Mouse (Mus musculus): ENCODE measurements around the gene Nckipsd. TPM values are rescaled to one million over a fixed set of nuclear protein-coding genes. Genes with fewer than 3 reads are reported as not detected.

Gene Nckipsd
- polyA plus RNA-seq, 1 experiment from 2014 or later = 9.5 TPM

DNA sequence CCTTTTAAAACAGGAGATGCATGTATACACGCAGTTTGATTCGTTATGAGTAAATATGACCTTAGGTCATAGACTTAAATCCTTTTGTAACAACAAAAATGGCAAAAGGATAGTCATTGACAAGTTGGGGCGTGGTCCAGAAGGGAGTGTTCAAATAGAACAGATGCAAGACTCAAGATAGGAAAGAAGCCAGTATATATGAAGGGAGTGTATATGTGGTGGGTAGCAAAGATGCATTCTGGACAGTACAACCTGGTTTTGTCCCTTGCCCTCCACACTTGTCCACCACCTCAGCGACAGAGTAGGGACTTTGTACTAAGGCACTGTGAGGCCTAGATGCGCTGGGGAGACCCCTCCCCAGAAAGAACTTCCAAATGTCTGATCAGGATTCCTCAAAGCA, 494 bp upstream of the Nckipsd start:
- Histone ChIP-seq H3K9ac (ENCODE audit: low read depth, low read length) (no peak overlapping the region; the same call in 1 of the 2 replicates), H3K36me3 (ENCODE audit: control insufficient read depth, insufficient read depth, low read length) (peaks cover 14% of the 10 kb centered on the region; the same call in 1 of the 2 replicates), H3K27ac (ENCODE audit: low read depth, low read length) (no peak overlapping the region), H3K4me2 (peak overlapping the region; percentile 93), H3K4me1 (ENCODE audit: control insufficient read depth, insufficient read depth, low read length) (peaks cover 28% of the 10 kb centered on the region), H3K9me3 (replicated peaks; ENCODE audit: control insufficient read depth, low read length) (no peaks in the 10 kb centered on the region), H3K27me3 (ENCODE audit: control insufficient read depth, insufficient read depth, low read length) (no peaks in the 10 kb centered on the region), H3K4me3 (ENCODE audit: low read depth, low read length) (no peak overlapping the region)
- WGBS (ENCODE audit: insufficient replicate concordance) = 67% methylated on average over 5 of the region's 5 CpGs
- ATAC-seq (replicated peaks; ENCODE audit: insufficient number of reproducible peaks, low FRiP score, low TSS enrichment) = no peak

DNA sequence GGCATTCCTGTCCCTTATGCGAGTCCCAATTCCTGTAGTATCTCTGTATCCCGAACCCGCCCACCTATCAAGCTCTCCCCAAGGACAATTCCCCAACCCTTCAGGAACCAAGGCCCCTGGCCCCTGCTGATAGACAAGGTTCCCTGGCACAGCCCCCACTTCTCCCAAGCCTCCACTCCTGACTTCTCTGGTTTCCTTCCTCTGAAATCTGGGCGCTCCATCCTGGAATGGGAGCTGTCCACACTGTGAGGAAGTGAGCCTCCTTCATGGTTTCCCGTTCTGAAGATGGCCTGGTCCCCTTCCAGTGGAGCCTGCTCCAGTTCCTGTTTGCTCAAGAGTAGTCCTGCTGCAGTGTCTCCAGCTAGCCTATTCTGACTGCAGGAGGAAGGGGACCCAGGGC, 1.0 kb downstream of the Nckipsd start:
- ATAC-seq (replicated peaks; ENCODE audit: insufficient number of reproducible peaks, low FRiP score, low TSS enrichment) = no peak
- peaks cover 12% of the 10 kb centered on the region for H3K36me3 ChIP-seq (ENCODE audit: control insufficient read depth, insufficient read depth, low read length)

DNA sequence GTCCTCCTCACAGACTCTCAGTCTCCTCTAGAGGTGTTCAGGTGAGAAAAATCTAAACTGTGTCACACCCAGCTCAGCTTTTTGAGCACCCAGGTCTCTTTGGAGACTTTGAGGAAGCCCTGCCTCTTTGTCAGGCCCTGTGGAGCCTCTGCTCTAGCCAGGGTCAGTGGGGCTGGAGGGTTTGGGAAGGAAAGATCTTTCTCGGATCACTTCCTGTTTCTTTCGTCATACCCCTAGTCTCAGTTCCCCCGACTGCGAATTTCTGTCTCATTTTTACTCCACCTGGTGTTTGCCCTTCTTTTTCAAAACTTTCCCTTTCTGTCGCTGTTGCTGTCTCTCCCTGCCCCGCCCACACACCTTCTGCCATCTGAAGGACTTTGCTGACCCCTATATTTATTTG, 1.6 kb downstream of the Nckipsd start:
- H3K9me3 ChIP-seq (replicated peaks; ENCODE audit: control insufficient read depth, low read length) = no peaks in the 10 kb centered on the region
- H3K27ac ChIP-seq (ENCODE audit: low read depth, low read length) = no peak overlapping the region
- peaks cover 28% of the 10 kb centered on the region for H3K4me1 ChIP-seq (ENCODE audit: control insufficient read depth, insufficient read depth, low read length)
- 84% methylated on average over 6 of the region's 6 CpGs for WGBS (ENCODE audit: insufficient replicate concordance)
- H3K36me3 ChIP-seq (ENCODE audit: control insufficient read depth, insufficient read depth, low read length) = peaks cover 12% of the 10 kb centered on the region
- ATAC-seq (replicated peaks; ENCODE audit: insufficient number of reproducible peaks, low FRiP score, low TSS enrichment) = no peak
- H3K4me2 ChIP-seq = peak overlapping the region; percentile 93; the same call in 1 of the 2 replicates
- no peak overlapping the region for H3K9ac ChIP-seq (ENCODE audit: low read depth, low read length)
- no peak overlapping the region for H3K4me3 ChIP-seq (ENCODE audit: low read depth, low read length)
- H3K27me3 ChIP-seq (ENCODE audit: control insufficient read depth, insufficient read depth, low read length) = no peaks in the 10 kb centered on the region

More for the DNA sequence above, 1.0 kb downstream of the Nckipsd start:
- no peaks in the 10 kb centered on the region for H3K27me3 ChIP-seq (ENCODE audit: control insufficient read depth, insufficient read depth, low read length)
- H3K9me3 ChIP-seq (replicated peaks; ENCODE audit: control insufficient read depth, low read length) = no peaks in the 10 kb centered on the region
- 53% methylated on average over 5 of the region's 5 CpGs for WGBS (ENCODE audit: insufficient replicate concordance)
- H3K9ac ChIP-seq (ENCODE audit: low read depth, low read length) = no peak overlapping the region
- H3K27ac ChIP-seq (ENCODE audit: low read depth, low read length) = no peak overlapping the region
- peak overlapping the region; percentile 93 for H3K4me2 ChIP-seq
- H3K4me1 ChIP-seq (ENCODE audit: control insufficient read depth, insufficient read depth, low read length) = peaks cover 28% of the 10 kb centered on the region
- H3K4me3 ChIP-seq (ENCODE audit: low read depth, low read length) = peak overlapping the region; percentile 76; the same call in 1 of the 2 replicates

DNA sequence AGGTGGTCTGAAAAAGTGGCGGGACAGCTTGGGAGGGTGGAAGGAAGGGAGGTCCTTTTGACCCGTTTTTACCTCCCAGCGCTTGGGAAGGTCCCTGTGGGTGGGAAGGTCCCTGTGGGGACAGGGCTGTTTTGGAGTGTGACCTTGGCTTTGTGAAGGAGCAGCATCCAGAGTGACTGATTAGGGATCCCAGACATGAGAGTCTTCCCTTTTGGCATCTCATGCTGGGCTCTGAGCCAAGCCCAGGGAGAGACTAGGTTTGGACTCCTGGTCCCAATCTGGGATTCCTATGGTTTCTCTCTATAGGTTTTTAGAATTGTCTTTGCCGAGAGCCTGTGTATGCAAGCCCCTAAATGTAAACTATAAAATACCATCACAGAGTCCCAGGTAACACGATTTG, 2.3 kb downstream of the Nckipsd start:
- peaks cover 28% of the 10 kb centered on the region for H3K4me1 ChIP-seq (ENCODE audit: control insufficient read depth, insufficient read depth, low read length)
- peaks cover 13% of the 10 kb centered on the region; the same call in 1 of the 2 replicates for H3K36me3 ChIP-seq (ENCODE audit: control insufficient read depth, insufficient read depth, low read length)
- WGBS (ENCODE audit: insufficient replicate concordance) = 86% methylated on average over 5 of the region's 5 CpGs
- no peak overlapping the region for H3K9ac ChIP-seq (ENCODE audit: low read depth, low read length)
- H3K27ac ChIP-seq (ENCODE audit: low read depth, low read length) = no peak overlapping the region
- no peak for ATAC-seq (replicated peaks; ENCODE audit: insufficient number of reproducible peaks, low FRiP score, low TSS enrichment)
- no peak overlapping the region for H3K4me3 ChIP-seq (ENCODE audit: low read depth, low read length)
- H3K27me3 ChIP-seq (ENCODE audit: control insufficient read depth, insufficient read depth, low read length) = no peaks in the 10 kb centered on the region
- no peaks in the 10 kb centered on the region for H3K9me3 ChIP-seq (replicated peaks; ENCODE audit: control insufficient read depth, low read length)
- no peak overlapping the region for H3K4me2 ChIP-seq

DNA sequence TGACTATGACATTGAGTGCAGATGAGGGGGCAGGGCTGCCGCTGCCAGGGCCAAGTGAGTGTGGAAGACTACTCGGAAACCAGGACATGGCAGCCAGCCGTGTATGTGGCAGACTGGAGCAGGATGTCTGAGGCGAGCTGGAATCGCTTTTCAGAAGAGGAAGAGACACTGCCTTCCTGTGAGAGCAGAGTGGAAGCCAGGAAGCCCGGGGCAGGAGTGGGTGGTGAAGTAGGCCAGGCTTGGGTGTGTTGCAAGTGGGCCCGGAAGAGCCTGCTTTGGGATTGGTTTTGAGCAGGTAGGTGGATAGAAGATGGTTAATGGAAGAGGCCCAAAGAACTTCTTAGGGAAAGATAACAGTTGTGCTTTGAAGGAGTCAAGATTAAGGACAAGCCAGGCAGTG, 7.4 kb downstream of the Nckipsd start:
- no peak overlapping the region for H3K4me3 ChIP-seq (ENCODE audit: low read depth, low read length)
- H3K27me3 ChIP-seq (ENCODE audit: control insufficient read depth, insufficient read depth, low read length) = no peaks in the 10 kb centered on the region
- no peak overlapping the region for H3K9ac ChIP-seq (ENCODE audit: low read depth, low read length)
- no peaks in the 10 kb centered on the region for H3K9me3 ChIP-seq (replicated peaks; ENCODE audit: control insufficient read depth, low read length)
- ATAC-seq (replicated peaks; ENCODE audit: insufficient number of reproducible peaks, low FRiP score, low TSS enrichment) = no peak
- H3K27ac ChIP-seq (ENCODE audit: low read depth, low read length) = no peak overlapping the region
- 73% methylated on average over 7 of the region's 7 CpGs for WGBS (ENCODE audit: insufficient replicate concordance)
- no peak overlapping the region for H3K4me2 ChIP-seq
- H3K4me1 ChIP-seq (ENCODE audit: control insufficient read depth, insufficient read depth, low read length) = no peaks in the 10 kb centered on the region
- peaks cover 10% of the 10 kb centered on the region for H3K36me3 ChIP-seq (ENCODE audit: control insufficient read depth, insufficient read depth, low read length)

DNA sequence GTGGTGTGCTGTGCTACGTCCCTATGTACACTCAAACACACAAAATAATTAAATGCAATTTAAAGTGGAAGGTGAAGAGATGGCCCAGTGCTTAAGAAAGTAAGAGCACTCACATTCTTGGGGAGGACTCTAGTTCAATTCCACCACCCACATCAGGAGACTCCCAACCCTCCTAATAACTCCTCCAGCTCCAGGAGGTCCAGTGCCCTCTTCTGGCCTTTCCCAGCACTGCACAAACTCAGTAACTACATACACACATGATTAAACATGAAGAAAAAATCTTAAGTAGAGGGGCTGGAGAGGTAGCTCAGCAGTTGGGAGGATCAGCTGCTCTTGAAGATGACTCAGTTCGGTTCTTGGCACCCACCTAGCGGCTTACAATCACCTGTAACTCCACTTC, 11.3 kb downstream of the Nckipsd start:
- Histone ChIP-seq H3K36me3 (ENCODE audit: control insufficient read depth, insufficient read depth, low read length) (peaks cover 7% of the 10 kb centered on the region), H3K4me3 (ENCODE audit: low read depth, low read length) (no peak overlapping the region), H3K9ac (ENCODE audit: low read depth, low read length) (no peak overlapping the region), H3K27ac (ENCODE audit: low read depth, low read length) (no peak overlapping the region), H3K27me3 (ENCODE audit: control insufficient read depth, insufficient read depth, low read length) (peaks cover 16% of the 10 kb centered on the region), H3K4me1 (ENCODE audit: control insufficient read depth, insufficient read depth, low read length) (no peaks in the 10 kb centered on the region), H3K4me2 (no peak overlapping the region), H3K9me3 (replicated peaks; ENCODE audit: control insufficient read depth, low read length) (no peaks in the 10 kb centered on the region)
- ATAC-seq (replicated peaks; ENCODE audit: insufficient number of reproducible peaks, low FRiP score, low TSS enrichment) = no peak
- 63% methylated on average over 3 of the region's 3 CpGs for WGBS (ENCODE audit: insufficient replicate concordance)

DNA sequence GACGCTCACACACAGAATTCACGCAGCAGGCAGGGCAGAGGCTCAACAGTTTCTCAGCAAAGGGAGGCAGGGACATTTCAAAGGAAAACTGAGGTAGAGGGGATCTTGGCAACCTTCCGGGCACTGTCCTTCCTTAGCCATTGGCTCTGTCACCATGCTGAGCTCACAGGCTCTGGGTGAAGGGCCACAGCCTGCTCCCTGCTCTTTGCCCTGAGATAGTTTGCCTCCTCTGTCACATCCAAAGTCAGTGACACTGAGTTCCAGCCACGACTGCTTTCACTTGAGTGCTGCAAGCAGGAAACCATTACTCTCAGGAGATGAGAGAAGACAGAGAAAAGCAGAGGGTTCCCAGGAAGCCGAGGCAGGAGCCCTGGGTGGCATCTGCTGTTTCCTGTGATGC, 11.9 kb downstream of the Nckipsd start:
- Histone ChIP-seq H3K27ac (ENCODE audit: low read depth, low read length) (no peak overlapping the region), H3K36me3 (ENCODE audit: control insufficient read depth, insufficient read depth, low read length) (peaks cover 3% of the 10 kb centered on the region; the same call in 1 of the 2 replicates), H3K4me1 (ENCODE audit: control insufficient read depth, insufficient read depth, low read length) (no peaks in the 10 kb centered on the region), H3K4me2 (no peak overlapping the region), H3K4me3 (ENCODE audit: low read depth, low read length) (no peak overlapping the region), H3K9ac (ENCODE audit: low read depth, low read length) (no peak overlapping the region), H3K9me3 (replicated peaks; ENCODE audit: control insufficient read depth, low read length) (no peaks in the 10 kb centered on the region), H3K27me3 (ENCODE audit: control insufficient read depth, insufficient read depth, low read length) (peaks cover 22% of the 10 kb centered on the region)
- WGBS (ENCODE audit: insufficient replicate concordance) = 65% methylated on average over 5 of the region's 5 CpGs
- ATAC-seq (replicated peaks; ENCODE audit: insufficient number of reproducible peaks, low FRiP score, low TSS enrichment) = no peak

DNA sequence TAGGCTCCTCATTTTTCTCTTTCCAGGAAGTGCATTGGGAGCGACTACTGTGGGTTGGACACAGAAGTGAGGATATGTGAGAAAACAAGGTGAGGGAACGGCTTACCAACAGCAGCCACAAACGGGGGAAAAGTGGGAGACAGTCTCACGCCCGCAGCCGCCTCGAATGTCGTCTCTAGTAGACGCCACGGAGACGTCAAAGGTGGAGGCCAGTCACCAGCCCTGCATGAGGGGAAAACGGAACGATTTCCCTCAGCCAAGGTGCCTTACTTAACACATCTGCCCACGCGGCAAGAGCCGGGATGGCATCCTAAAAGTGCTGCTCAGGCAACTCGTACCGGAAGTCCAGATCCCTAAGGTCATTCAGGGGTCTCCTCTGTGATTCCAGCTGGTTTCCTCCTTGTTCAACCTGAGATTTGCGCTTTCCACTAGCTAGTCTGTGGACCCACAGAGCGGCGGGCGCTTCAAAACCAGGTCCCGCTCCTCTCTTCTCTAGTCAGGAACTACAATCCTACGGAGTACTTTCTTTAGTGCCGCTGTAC, 16.0 kb downstream of the Nckipsd start:
- Histone ChIP-seq H3K27ac (ENCODE audit: low read depth, low read length) (no peak overlapping the region), H3K9ac (ENCODE audit: low read depth, low read length) (no peak overlapping the region), H3K4me1 (ENCODE audit: control insufficient read depth, insufficient read depth, low read length) (peaks cover 12% of the 10 kb centered on the region), H3K4me2 (no peak overlapping the region; the same call in 1 of the 2 replicates), H3K9me3 (replicated peaks; ENCODE audit: control insufficient read depth, low read length) (no peaks in the 10 kb centered on the region), H3K27me3 (ENCODE audit: control insufficient read depth, insufficient read depth, low read length) (peaks cover 61% of the 10 kb centered on the region), H3K4me3 (ENCODE audit: low read depth, low read length) (peak overlapping the region; percentile 8; the same call in 1 of the 2 replicates), H3K36me3 (ENCODE audit: control insufficient read depth, insufficient read depth, low read length) (no peaks in the 10 kb centered on the region)
- WGBS (ENCODE audit: insufficient replicate concordance) = 3% methylated on average over 25 of the region's 25 CpGs
- no peak for ATAC-seq (replicated peaks; ENCODE audit: insufficient number of reproducible peaks, low FRiP score, low TSS enrichment)

DNA sequence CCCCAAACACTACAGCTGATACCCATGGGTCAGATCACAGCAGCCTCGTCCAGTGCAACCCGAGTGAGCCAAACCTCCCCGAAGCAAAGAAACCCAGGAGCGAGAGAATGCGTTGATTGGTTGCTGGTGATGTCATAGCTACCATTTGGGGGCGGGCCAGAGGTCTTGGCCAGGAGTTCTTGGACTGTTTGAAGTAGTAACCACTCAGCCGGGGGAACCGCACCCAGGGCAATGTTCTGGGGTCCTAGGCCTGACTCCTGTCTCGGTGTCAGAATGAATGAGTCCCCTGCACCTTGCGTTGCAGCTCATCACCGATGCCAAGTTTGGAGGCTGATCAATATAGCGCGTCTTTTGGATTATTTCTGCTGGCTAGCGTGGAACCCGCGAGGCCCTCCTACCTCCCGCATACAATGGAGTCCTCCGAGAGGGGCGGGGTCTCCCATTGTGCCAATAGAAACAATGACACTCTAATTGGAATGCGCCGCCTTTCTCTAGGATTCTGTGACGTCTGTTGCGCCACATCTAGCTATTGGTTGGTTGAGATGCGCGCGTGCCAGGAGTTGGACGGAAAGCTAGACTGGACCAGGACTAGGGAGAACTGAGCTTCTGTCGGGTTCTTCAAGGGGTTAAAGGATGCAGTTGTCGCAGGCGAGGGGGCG, 16.7 kb downstream of the Nckipsd start:
- ATAC-seq (replicated peaks; ENCODE audit: insufficient number of reproducible peaks, low FRiP score, low TSS enrichment) = no peak
- H3K4me1 ChIP-seq (ENCODE audit: control insufficient read depth, insufficient read depth, low read length) = peaks cover 12% of the 10 kb centered on the region
- H3K9ac ChIP-seq (ENCODE audit: low read depth, low read length) = no peak overlapping the region
- H3K4me3 ChIP-seq (ENCODE audit: low read depth, low read length) = peak overlapping the region; percentile 8; the same call in 1 of the 2 replicates
- H3K4me2 ChIP-seq = no peak overlapping the region
- WGBS (ENCODE audit: insufficient replicate concordance) = under 1% methylated on average over 31 of the region's 31 CpGs
- H3K9me3 ChIP-seq (replicated peaks; ENCODE audit: control insufficient read depth, low read length) = no peaks in the 10 kb centered on the region
- H3K36me3 ChIP-seq (ENCODE audit: control insufficient read depth, insufficient read depth, low read length) = no peaks in the 10 kb centered on the region
- H3K27ac ChIP-seq (ENCODE audit: low read depth, low read length) = no peak overlapping the region
- H3K27me3 ChIP-seq (ENCODE audit: control insufficient read depth, insufficient read depth, low read length) = peaks cover 68% of the 10 kb centered on the region
